Mouse (Mus musculus) spleen, adult 2 months (tissue): ENCODE results near the gene Msh5. TPM values are rescaled to one million over a fixed set of nuclear protein-coding genes. Genes with fewer than 3 reads are reported as not detected.

Experiments used
- DNase-seq, 2 experiments: peaks; one replicate each; pipeline versions ENCODE4 v3.0.0 to v3.0.0-alpha.2; 2012 to 2021; ENCODE audit warnings: low spot score in 2 of 2, low read depth in 1 of 2
- H3K27ac ChIP-seq: fragments of 200-500 bp; 2 replicates; pipeline ENCODE4 v1.5.1; 2012; ENCODE audit warnings: low read length, inconsistent platforms; ENCODE audit not compliant: insufficient read depth
- H3K27me3 ChIP-seq: fragments of 200-500 bp; 2 replicates; pipeline ENCODE4 v1.6.1; 2012; ENCODE audit warnings: mild to moderate bottlenecking, moderate library complexity, low read length, inconsistent platforms; ENCODE audit not compliant: control insufficient read depth, insufficient read depth
- H3K36me3 ChIP-seq: fragments of 200-500 bp; 2 replicates; pipeline ENCODE4 v1.6.1; 2012; ENCODE audit warnings: mild to moderate bottlenecking, low read length, inconsistent platforms; ENCODE audit not compliant: control insufficient read depth, insufficient read depth
- H3K4me1 ChIP-seq: fragments of 200-500 bp; 2 replicates; pipeline ENCODE4 v1.6.1; 2011; ENCODE audit warnings: inconsistent platforms; ENCODE audit not compliant: control insufficient read depth, insufficient read depth, insufficient read length
- H3K4me3 ChIP-seq: fragments of 200-500 bp; 2 replicates; pipeline ENCODE4 v1.5.1; 2011; ENCODE audit warnings: mild to moderate bottlenecking, inconsistent platforms; ENCODE audit not compliant: insufficient read depth, insufficient read length; ENCODE audit errors: extremely low read depth
- CTCF ChIP-seq: fragments of 200-500 bp; IDR thresholded peaks from 2 replicates; pipeline ENCODE4 v1.5.1; 2011; ENCODE audit warnings: mild to moderate bottlenecking, inconsistent platforms; ENCODE audit not compliant: insufficient read depth, insufficient read length, insufficient replicate concordance; ENCODE audit errors: extremely low read depth
- POLR2A ChIP-seq: fragments of 200-500 bp; IDR thresholded peaks from 2 replicates; pipeline ENCODE4 v1.6.1; 2011; ENCODE audit warnings: low read depth, low read length, inconsistent platforms
- WGBS: fragments of 180-500 bp; shearing (Covaris S2); methylation state at CpG from one replicate; pipeline ENCODE4 v1.1.7; 2018; 5-methylcytosine and 5-hydroxymethylcytosine counted together
- polyA plus RNA-seq: library from polyadenylated mRNA; depleted of rRNA; stranded (reverse); fragments of >200 nt; gene quantifications from 2 replicates; pipeline ENCODE4 v1.2.3, GENCODE M21; 2012

Gene Msh5
- polyA plus RNA-seq, 1 experiment = 8.6 TPM

GRCm38 (mm10) chr17:35021842-35022477 lies 24.6 kb downstream of the Msh5 start:
- H3K27ac ChIP-seq = no peak overlapping the region
- 70% methylated on average over 6 of the region's 6 CpGs for WGBS
- no peaks in the 10 kb centered on the region for H3K27me3 ChIP-seq
- DNase-seq = no peak
- no peaks in the 10 kb centered on the region for H3K36me3 ChIP-seq
- H3K4me3 ChIP-seq = no peak overlapping the region
- TF ChIP-seq POLR2A (no peak), CTCF (no peak)
- peaks cover 13% of the 10 kb centered on the region for H3K4me1 ChIP-seq

GRCm38 (mm10) chr17:35021163-35021808 lies 25.3 kb downstream of the Msh5 start:
- Histone ChIP-seq H3K4me3 (no peak overlapping the region), H3K4me1 (peaks cover 20% of the 10 kb centered on the region), H3K27me3 (no peaks in the 10 kb centered on the region), H3K27ac (peak overlapping the region; percentile 22; the same call in 1 of the 2 replicates), H3K36me3 (peaks cover 1% of the 10 kb centered on the region)
- DNase-seq = peak; percentile 48 to 81
- TF ChIP-seq POLR2A (no peak), CTCF (peak; percentile 98)
- WGBS = 30% methylated on average over 17 of the region's 17 CpGs

GRCm38 (mm10) chr17:35020551-35020950 lies 26.0 kb downstream of the Msh5 start:
- H3K4me3 ChIP-seq = no peak overlapping the region
- DNase-seq = no peak
- peaks cover 23% of the 10 kb centered on the region for H3K4me1 ChIP-seq
- peaks cover 8% of the 10 kb centered on the region for H3K36me3 ChIP-seq
- H3K27me3 ChIP-seq = no peaks in the 10 kb centered on the region
- WGBS = 93% methylated on average over 8 of the region's 8 CpGs
- TF ChIP-seq POLR2A (no peak), CTCF (no peak)
- no peak overlapping the region for H3K27ac ChIP-seq

GRCm38 (mm10) chr17:35019894-35020293 lies 26.7 kb downstream of the Msh5 start:
- no peak for DNase-seq
- H3K27me3 ChIP-seq = no peaks in the 10 kb centered on the region
- WGBS = 96% methylated on average over 11 of the region's 11 CpGs
- no peak overlapping the region for H3K27ac ChIP-seq
- H3K4me3 ChIP-seq = no peak overlapping the region
- TF ChIP-seq CTCF (no peak), POLR2A (no peak)
- peaks cover 15% of the 10 kb centered on the region for H3K36me3 ChIP-seq
- H3K4me1 ChIP-seq = peaks cover 22% of the 10 kb centered on the region

- H3K27me3 ChIP-seq = no peaks in the 10 kb centered on the region
- TF ChIP-seq CTCF (no peak), POLR2A (no peak)
- no peak overlapping the region for H3K4me3 ChIP-seq
- 80% methylated on average over 3 of the region's 3 CpGs for WGBS
- peaks cover 13% of the 10 kb centered on the region for H3K4me1 ChIP-seq
- H3K36me3 ChIP-seq = peaks cover 31% of the 10 kb centered on the region
- no peak for DNase-seq
- H3K27ac ChIP-seq = no peak overlapping the region
These were observed 28.4 kb downstream of the Msh5 start for GRCm38 (mm10) chr17:35018171-35018570.

- no peak for DNase-seq
- Histone ChIP-seq H3K4me3 (no peak overlapping the region), H3K27ac (no peak overlapping the region), H3K36me3 (peaks cover 36% of the 10 kb centered on the region), H3K27me3 (no peaks in the 10 kb centered on the region), H3K4me1 (peaks cover 13% of the 10 kb centered on the region)
- WGBS = 66% methylated on average over 14 of the region's 14 CpGs
- no peak for TF ChIP-seq CTCF
- no peak for TF ChIP-seq POLR2A
These were observed 28.9 kb downstream of the Msh5 start for GRCm38 (mm10) chr17:35017706-35018030.
